11 mouse cellular contexts compared by ENCODE assay signal in the genomic region with DNA sequence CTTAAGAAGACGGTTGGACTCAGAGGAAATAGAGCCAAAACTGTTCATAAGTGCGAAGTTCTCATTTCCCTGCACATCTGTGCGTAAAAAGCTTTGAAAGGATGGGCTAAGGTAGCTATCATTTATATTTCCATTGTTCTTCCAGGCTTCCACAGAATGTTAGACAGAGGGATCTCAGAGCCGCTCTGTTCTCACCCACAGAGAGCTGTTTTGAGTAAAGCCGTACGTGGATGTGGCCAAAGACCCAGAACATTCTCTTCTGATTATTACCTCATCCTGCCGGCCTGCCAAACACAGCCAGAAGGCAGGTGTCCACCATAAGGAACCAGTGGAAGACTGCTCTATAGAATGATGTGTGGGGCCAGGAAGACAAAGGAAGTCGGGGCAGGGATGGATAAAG. TPM values are rescaled to one million over a fixed set of nuclear protein-coding genes. Genes with fewer than 3 reads are reported as not detected.
DNase-seq lines count a peak whose midpoint lies in the region; ATAC-seq lines count a peak whose summit lies in the region.
"Had no signal": no experiment of that assay in that cellular context is flagged by ENCODE, and none has a peak within 500 bp of the region (broad histone marks: within the 10 kb centered on the region; RNA-seq: fewer than 3 reads in every experiment).

No protein-coding gene starts in this region.

- peak overlapping the region; percentile 74; the same call in 1 of the 2 replicates for H3K27ac ChIP-seq in kidney, embryonic 14.5 days (ENCODE audit: low read depth, low read length)
- peak overlapping the region; percentile 91 for H3K27ac ChIP-seq in embryonic facial prominence, embryonic 14.5 days (replicated peaks; ENCODE audit: low read depth, low read length)
- peak overlapping the region; percentile 98 for H3K27ac ChIP-seq in limb, embryonic 13.5 days
- H3K27ac ChIP-seq in midbrain, embryonic 10.5 days (replicated peaks) = no peak overlapping the region
- H3K27ac ChIP-seq: liver, embryonic 12.5 days had no signal

- peaks cover 26% of the 10 kb centered on the region for H3K4me1 ChIP-seq in kidney, embryonic 14.5 days (ENCODE audit: control insufficient read depth, insufficient read depth, low read length)
- peaks cover 60% of the 10 kb centered on the region for H3K4me1 ChIP-seq in embryonic facial prominence, embryonic 14.5 days (ENCODE audit: control insufficient read depth, insufficient read depth, low read length)
- H3K4me1 ChIP-seq in limb, embryonic 13.5 days = peaks cover 73% of the 10 kb centered on the region
- peaks cover 38% of the 10 kb centered on the region for H3K4me1 ChIP-seq in midbrain, embryonic 10.5 days
- H3K4me1 ChIP-seq: liver, embryonic 12.5 days had no signal

- H3K9ac ChIP-seq in kidney, embryonic 14.5 days (ENCODE audit: low read depth, low read length) = no peak overlapping the region
- peak overlapping the region; percentile 46; the same call in 1 of the 2 replicates for H3K9ac ChIP-seq in embryonic facial prominence, embryonic 14.5 days (ENCODE audit: low read depth, low read length)
- no peak overlapping the region for H3K9ac ChIP-seq in limb, embryonic 13.5 days
- H3K9ac ChIP-seq: liver, embryonic 12.5 days had no signal

- H3K4me3 ChIP-seq in kidney, embryonic 14.5 days (ENCODE audit: low read length) = no peak overlapping the region
- H3K4me3 ChIP-seq in embryonic facial prominence, embryonic 14.5 days (ENCODE audit: low read depth, low read length) = no peak overlapping the region
- no peak overlapping the region for H3K4me3 ChIP-seq in limb, embryonic 13.5 days
- no peak overlapping the region for H3K4me3 ChIP-seq in midbrain, embryonic 10.5 days
- H3K4me3 ChIP-seq: liver, embryonic 12.5 days had no signal

- WGBS in kidney, embryonic 14.5 days = 74% methylated on average over 8 of the region's 8 CpGs
- whole genome bisulfite sequencing in embryonic facial prominence, embryonic 14.5 days = 27% methylated on average over 8 of the region's 8 CpGs
- 19% methylated on average over 8 of the region's 8 CpGs for WGBS in limb, embryonic 13.5 days
- 84% methylated on average over 8 of the region's 8 CpGs for WGBS in midbrain, embryonic 10.5 days

- no peak for DNase-seq in kidney, adult 18-20 months
- peak; percentile 63 for DNase-seq in cerebellum, adult 9-10 months
- DNase-seq in embryonic facial prominence, embryonic 14.5 days (ENCODE audit: low spot score) = peak; percentile 78
- DNase-seq in adrenal gland, adult 18-20 months (ENCODE audit: low spot score in 2 of 2) = no peak
- DNase-seq in midbrain, embryonic 10.5 days (ENCODE audit: low spot score) = no peak
- no peak for DNase-seq in kidney, postnatal 4 days

- no peaks in the 10 kb centered on the region for H3K36me3 ChIP-seq in kidney, embryonic 14.5 days (ENCODE audit: control insufficient read depth, insufficient read depth, low read length)
- H3K36me3 ChIP-seq in embryonic facial prominence, embryonic 14.5 days (ENCODE audit: control insufficient read depth, insufficient read depth, low read length) = no peaks in the 10 kb centered on the region
- no peaks in the 10 kb centered on the region for H3K36me3 ChIP-seq in limb, embryonic 13.5 days
- no peaks in the 10 kb centered on the region for H3K36me3 ChIP-seq in midbrain, embryonic 10.5 days
- H3K36me3 ChIP-seq: liver, embryonic 12.5 days had no signal

- no peaks in the 10 kb centered on the region for H3K27me3 ChIP-seq in kidney, embryonic 14.5 days (ENCODE audit: control insufficient read depth, insufficient read depth, low read length)
- H3K27me3 ChIP-seq in embryonic facial prominence, embryonic 14.5 days (replicated peaks; ENCODE audit: control insufficient read depth, insufficient read depth, low read length) = no peaks in the 10 kb centered on the region
- H3K27me3 ChIP-seq in limb, embryonic 13.5 days = no peaks in the 10 kb centered on the region
- H3K27me3 ChIP-seq in midbrain, embryonic 10.5 days (ENCODE audit: low read depth, poor library complexity, severe bottlenecking) = no peaks in the 10 kb centered on the region
- H3K27me3 ChIP-seq: liver, embryonic 12.5 days had no signal

- H3K4me2 ChIP-seq in kidney, embryonic 14.5 days (replicated peaks; ENCODE audit: low read depth, low read length) = no peak overlapping the region
- no peak overlapping the region for H3K4me2 ChIP-seq in embryonic facial prominence, embryonic 14.5 days (ENCODE audit: low read depth, low read length)
- H3K4me2 ChIP-seq in limb, embryonic 13.5 days (replicated peaks) = peak overlapping the region; percentile 16; the same call in 1 of the 2 replicates
- H3K4me2 ChIP-seq: liver, embryonic 12.5 days had no signal

- no peaks in the 10 kb centered on the region for H3K9me3 ChIP-seq in kidney, embryonic 14.5 days (ENCODE audit: control insufficient read depth, low read length)
- H3K9me3 ChIP-seq in embryonic facial prominence, embryonic 14.5 days (ENCODE audit: control insufficient read depth, low read length) = no peaks in the 10 kb centered on the region
- no peaks in the 10 kb centered on the region for H3K9me3 ChIP-seq in limb, embryonic 13.5 days
- no peaks in the 10 kb centered on the region for H3K9me3 ChIP-seq in midbrain, embryonic 10.5 days (replicated peaks)
- H3K9me3 ChIP-seq: liver, embryonic 12.5 days had no signal

- no peak for ATAC-seq in kidney, embryonic 14.5 days (ENCODE audit: low FRiP score, low TSS enrichment)
- peak; percentile 34; the same call in 1 of the 2 replicates for ATAC-seq in embryonic facial prominence, embryonic 14.5 days (ENCODE audit: low read depth)
- peak; percentile 52 for ATAC-seq in limb, embryonic 13.5 days (ENCODE audit: low FRiP score, low read depth)
- ATAC-seq: liver, embryonic 12.5 days had no signal

RNA-seq across cellular contexts. Expression of gene 4930558K02Rik, which starts 21.9 kb away (rescaled TPM):
- polyA plus RNA-seq in kidney, embryonic 14.5 days (2014; fragmentation: Nextera tagmentation; extraction: Ambion mirVana) = not detected in 2 replicates
- not detected in 2 replicates for polyA plus RNA-seq in embryonic facial prominence, embryonic 14.5 days (2014; fragmentation: Nextera tagmentation; extraction: Ambion mirVana)
- polyA plus RNA-seq in limb, embryonic 13.5 days (2015; fragmentation: Nextera tagmentation; extraction: Ambion mirVana) = 0.26 TPM in 1 of 2 replicates, not detected in the other
- under 1 TPM in 1 of 2 experiments, not detected in 1; 0.32 TPM for total RNA-seq in adrenal gland, adult 18-20 months (2021)
- polyA plus RNA-seq in midbrain, embryonic 10.5 days (2016; fragmentation: Nextera tagmentation; extraction: Ambion mirVana) = 0.14 TPM in 1 of 2 replicates, not detected in the other
- total RNA-seq: heart, postnatal 36 days; layer of hippocampus, adult 8-10 months had no signal
- polyA plus RNA-seq: liver, embryonic 12.5 days had no signal

RNA-seq across cellular contexts. Expression of gene Pigc, which starts 32.3 kb away (rescaled TPM):
- polyA plus RNA-seq in kidney, embryonic 14.5 days (2014; fragmentation: Nextera tagmentation; extraction: Ambion mirVana) = 33.6 and 42.2 TPM in 2 replicates
- polyA plus RNA-seq in embryonic facial prominence, embryonic 14.5 days (2014; fragmentation: Nextera tagmentation; extraction: Ambion mirVana) = 40.8 and 45.8 TPM in 2 replicates
- polyA plus RNA-seq in limb, embryonic 13.5 days (2015; fragmentation: Nextera tagmentation; extraction: Ambion mirVana) = 53.9 and 57.3 TPM in 2 replicates
- total RNA-seq in adrenal gland, adult 18-20 months (2021) = 10 to 100 TPM; 16.8 to 17.7 TPM
- 24.2 and 29.5 TPM in 2 replicates for polyA plus RNA-seq in midbrain, embryonic 10.5 days (2016; fragmentation: Nextera tagmentation; extraction: Ambion mirVana)

Comparison
In these comparisons a context has a peak if more than half of its experiments do, and no peak if none do; other contexts are left out.
1. DNase-seq: peak in cerebellum, adult 9-10 months (single experiment) and embryonic facial prominence, embryonic 14.5 days (single experiment); none in kidney, adult 18-20 months (single experiment), adrenal gland, adult 18-20 months (0 of 2), midbrain, embryonic 10.5 days (single experiment) and kidney, postnatal 4 days (0 of 2).